Mouse (Mus musculus) stomach, embryonic 16.5 days (tissue): ENCODE measurements at regions not wholly inside any gene's neighbourhood (a gene's known extent, or its start where the extent isn't known, plus 50 kb on each side); places are given as distances from the start of the nearest gene placed in this dataset.

ENCODE experiments used
- ATAC-seq: fragments of 200-750 bp; cut with Nextera tagmentation; 2 replicates; pipeline ENCODE4 v1.8.0; 2017; ENCODE audit warnings: moderate number of reproducible peaks, moderate TSS enrichment; ENCODE audit not compliant: insufficient read depth, low FRiP score
- H3K27ac ChIP-seq: fragments of 300-500 bp; sonication (generic); 2 replicates; pipeline ENCODE4 v1.5.1; 2014; ENCODE audit warnings: low read length
- H3K27me3 ChIP-seq: fragments of 300-500 bp; sonication (generic); 2 replicates; pipeline ENCODE4 v1.6.1; 2014; ENCODE audit warnings: low read length, control low read depth, mixed read lengths; ENCODE audit not compliant: control insufficient read depth, insufficient read depth
- H3K36me3 ChIP-seq: fragments of 300-500 bp; sonication (generic); 2 replicates; pipeline ENCODE4 v1.6.1; 2014; ENCODE audit warnings: low read length; ENCODE audit not compliant: control insufficient read depth, insufficient read depth
- H3K4me1 ChIP-seq: fragments of 300-500 bp; sonication (generic); 2 replicates; pipeline ENCODE4 v1.6.1; 2014; ENCODE audit warnings: low read length, control low read depth, mixed read lengths; ENCODE audit not compliant: control insufficient read depth, insufficient read depth
- H3K4me2 ChIP-seq: fragments of 300-500 bp; sonication (generic); 2 replicates; pipeline ENCODE4 v1.6.1; 2014; ENCODE audit warnings: low read depth, low read length, mixed read lengths
- H3K4me3 ChIP-seq: fragments of 300-500 bp; sonication (generic); replicated peaks from 2 replicates; pipeline ENCODE4 v1.5.1; 2014; ENCODE audit warnings: mild to moderate bottlenecking, low read length
- H3K9ac ChIP-seq: fragments of 300-500 bp; sonication (generic); 2 replicates; pipeline ENCODE4 v1.6.1; 2014; ENCODE audit warnings: low read length
- H3K9me3 ChIP-seq: fragments of 300-500 bp; sonication (generic); replicated peaks from 2 replicates; pipeline ENCODE4 v1.6.1; 2016; ENCODE audit warnings: low read length, control low read depth; ENCODE audit not compliant: control insufficient read depth
- WGBS: fragments of 180-500 bp; shearing (Covaris S2); extraction: QIAGEN DNeasy Blood & Tissue Kit; methylation state at CpG from one replicate; pipeline ENCODE4 v1.1.7; 2014; 5-methylcytosine and 5-hydroxymethylcytosine counted together

DNA sequence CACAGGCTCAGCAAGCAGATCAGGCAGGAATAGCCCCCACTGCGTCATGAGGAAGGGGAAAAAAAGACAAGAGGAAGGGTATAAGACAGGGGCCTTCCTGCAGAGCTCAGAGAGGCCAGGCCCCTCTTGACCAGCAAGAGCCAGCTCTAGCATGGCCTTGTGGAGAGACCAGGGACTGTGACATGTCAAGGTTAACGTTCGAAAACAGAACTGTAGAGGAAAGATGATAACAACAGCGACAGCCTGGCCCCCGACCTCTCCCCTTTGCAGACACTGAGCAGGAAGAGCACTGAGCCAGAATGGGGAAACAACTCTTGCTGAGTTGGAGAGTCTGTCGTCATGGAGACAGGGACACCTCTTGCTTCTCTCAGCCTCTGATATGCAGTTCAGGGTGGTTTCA lies 288.2 kb downstream of the Cog6 start:
- H3K9me3 ChIP-seq, result no peaks in the 10 kb centered on the region
- H3K36me3 ChIP-seq, result no peaks in the 10 kb centered on the region
- no peaks in the 10 kb centered on the region for H3K27me3 ChIP-seq
- 63% methylated on average over 6 of the region's 6 CpGs for WGBS
- no peak overlapping the region for H3K27ac ChIP-seq
- H3K4me2 ChIP-seq, result no peak overlapping the region
- ATAC-seq, result no peak
- H3K9ac ChIP-seq, result no peak overlapping the region
- no peaks in the 10 kb centered on the region; the same call in 1 of the 2 replicates for H3K4me1 ChIP-seq
- H3K4me3 ChIP-seq, result no peak overlapping the region

DNA sequence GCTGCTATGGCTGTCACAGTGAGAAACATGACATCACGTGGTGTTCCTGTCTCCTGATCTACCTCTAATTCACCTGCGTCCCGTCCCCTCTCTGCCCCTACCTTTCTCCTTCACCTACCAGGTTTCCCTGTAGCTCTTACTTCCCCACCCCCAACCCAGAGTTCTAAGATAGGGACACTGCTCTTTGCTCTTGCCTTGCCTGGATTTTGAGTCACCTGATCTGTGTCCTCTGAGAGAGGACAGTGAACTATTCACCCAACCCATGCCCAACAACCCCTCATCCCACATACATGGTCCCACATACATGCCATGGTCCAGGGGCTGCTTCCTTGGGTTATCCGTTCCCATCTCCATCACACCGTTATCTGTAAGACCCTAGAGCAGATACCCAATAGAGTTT lies 288.6 kb downstream of the Cog6 start:
- H3K9me3 ChIP-seq, result no peaks in the 10 kb centered on the region
- ATAC-seq, result no peak
- WGBS, result 91% methylated on average over 5 of the region's 5 CpGs

DNA sequence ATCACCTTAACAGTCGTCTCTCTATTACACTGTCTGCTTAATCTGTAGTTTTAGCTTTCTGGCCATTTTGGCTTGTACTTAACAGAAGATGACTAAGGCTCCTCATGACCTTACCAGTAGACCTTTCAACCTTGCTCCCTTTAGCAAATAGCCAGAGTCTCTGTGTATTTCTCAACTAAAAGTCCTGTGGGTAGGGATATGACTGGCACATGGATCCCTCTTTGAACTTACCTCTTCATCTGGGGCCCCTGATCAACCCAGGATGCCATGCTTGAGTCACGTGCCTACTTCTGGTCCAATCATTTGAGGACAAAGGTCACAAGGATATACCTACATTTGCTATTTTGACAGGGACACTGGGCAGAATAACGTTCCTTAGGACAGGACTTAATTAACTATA lies 292.7 kb downstream of the Cog6 start:
- no peaks in the 10 kb centered on the region for H3K4me1 ChIP-seq
- H3K27ac ChIP-seq, result no peak overlapping the region
- no peaks in the 10 kb centered on the region for H3K27me3 ChIP-seq
- H3K9ac ChIP-seq, result no peak overlapping the region
- ATAC-seq, result no peak
- WGBS, result 84% methylated on average over 3 of the region's 3 CpGs
- H3K9me3 ChIP-seq, result no peaks in the 10 kb centered on the region
- no peak overlapping the region for H3K4me2 ChIP-seq
- no peaks in the 10 kb centered on the region for H3K36me3 ChIP-seq
- H3K4me3 ChIP-seq, result no peak overlapping the region

More for the DNA sequence above, 288.6 kb downstream of the Cog6 start:
- H3K9ac ChIP-seq, result no peak overlapping the region
- H3K27me3 ChIP-seq, result no peaks in the 10 kb centered on the region
- no peak overlapping the region for H3K4me2 ChIP-seq
- no peak overlapping the region for H3K27ac ChIP-seq
- no peaks in the 10 kb centered on the region; the same call in 1 of the 2 replicates for H3K4me1 ChIP-seq
- H3K4me3 ChIP-seq, result no peak overlapping the region
- H3K36me3 ChIP-seq, result no peaks in the 10 kb centered on the region

DNA sequence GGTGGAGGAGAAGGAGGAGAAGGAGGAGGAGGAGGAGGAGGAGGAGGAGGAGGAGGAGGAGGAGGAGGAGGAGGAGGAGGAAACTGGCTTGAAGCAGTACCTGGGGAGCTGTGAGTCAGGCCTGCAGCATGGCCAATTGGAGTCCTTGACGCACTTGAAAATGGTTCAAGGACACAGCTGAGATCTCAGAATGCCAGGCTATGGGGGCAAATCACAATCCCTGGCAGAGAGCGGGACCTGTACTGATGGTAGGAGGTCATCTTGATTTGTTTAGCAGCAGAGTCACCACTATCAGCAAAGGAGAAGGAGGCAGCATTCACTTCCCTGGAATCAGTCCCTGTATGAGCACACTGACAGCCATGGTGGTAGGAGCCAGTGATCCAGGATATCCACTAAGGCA lies 294.1 kb downstream of the Cog6 start:
- no peak overlapping the region for H3K9ac ChIP-seq
- H3K36me3 ChIP-seq, result no peaks in the 10 kb centered on the region
- no peak overlapping the region for H3K4me2 ChIP-seq
- H3K9me3 ChIP-seq, result no peaks in the 10 kb centered on the region
- ATAC-seq, result no peak
- no peak overlapping the region for H3K4me3 ChIP-seq
- no peaks in the 10 kb centered on the region for H3K27me3 ChIP-seq
- WGBS, result 88% methylated on average over 2 of the region's 2 CpGs
- H3K4me1 ChIP-seq, result no peaks in the 10 kb centered on the region
- H3K27ac ChIP-seq, result no peak overlapping the region

DNA sequence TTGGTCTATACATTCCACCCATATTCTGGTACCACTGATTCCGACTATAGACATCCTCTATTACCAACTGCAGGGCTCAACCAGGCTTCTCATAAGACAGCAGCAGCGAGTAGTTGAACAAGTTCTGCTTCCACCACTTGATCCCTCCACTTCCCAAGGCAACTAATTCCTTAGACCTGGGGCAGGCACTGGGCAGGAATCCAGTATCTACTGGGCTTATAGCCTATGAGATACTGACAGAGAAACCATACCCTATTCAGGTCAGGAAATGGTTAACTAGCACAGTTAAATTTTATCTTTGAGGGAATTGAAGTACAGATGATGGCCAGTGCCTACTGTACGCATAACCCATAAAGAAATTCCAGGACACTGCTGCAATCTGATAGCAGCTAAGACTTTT lies 297.9 kb downstream of the Cog6 start:
- 77% methylated on average over 3 of the region's 3 CpGs for WGBS
- Histone ChIP-seq H3K36me3 (no peaks in the 10 kb centered on the region), H3K27ac (no peak overlapping the region), H3K4me2 (no peak overlapping the region), H3K27me3 (no peaks in the 10 kb centered on the region), H3K9ac (no peak overlapping the region), H3K4me3 (no peak overlapping the region), H3K9me3 (no peaks in the 10 kb centered on the region), H3K4me1 (no peaks in the 10 kb centered on the region)
- ATAC-seq, result no peak

DNA sequence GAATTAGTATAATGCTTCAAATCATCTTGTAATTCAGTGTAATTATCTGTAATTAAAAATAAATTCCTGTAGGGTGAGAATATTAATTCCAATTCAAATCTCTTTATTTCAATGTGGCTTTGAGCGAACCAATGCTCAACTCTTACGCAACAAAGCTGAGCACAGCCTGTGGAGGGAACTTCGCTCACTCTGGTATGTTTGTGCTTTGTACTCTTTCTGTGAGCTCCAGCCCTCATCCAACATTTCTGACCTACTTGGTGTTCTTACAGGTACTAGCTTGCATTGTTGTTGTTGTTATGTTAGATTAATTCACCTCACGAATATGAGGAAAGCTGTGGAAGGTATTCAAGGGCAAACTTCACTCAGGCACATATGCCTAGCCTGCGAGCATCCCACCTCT lies 299.7 kb downstream of the Cog6 start:
- Histone ChIP-seq H3K36me3 (no peaks in the 10 kb centered on the region), H3K4me3 (no peak overlapping the region), H3K4me2 (no peak overlapping the region), H3K4me1 (no peaks in the 10 kb centered on the region), H3K9ac (no peak overlapping the region), H3K27me3 (no peaks in the 10 kb centered on the region), H3K27ac (no peak overlapping the region), H3K9me3 (no peaks in the 10 kb centered on the region)
- no peak for ATAC-seq
- WGBS, result 90% methylated on average over 5 of the region's 5 CpGs

DNA sequence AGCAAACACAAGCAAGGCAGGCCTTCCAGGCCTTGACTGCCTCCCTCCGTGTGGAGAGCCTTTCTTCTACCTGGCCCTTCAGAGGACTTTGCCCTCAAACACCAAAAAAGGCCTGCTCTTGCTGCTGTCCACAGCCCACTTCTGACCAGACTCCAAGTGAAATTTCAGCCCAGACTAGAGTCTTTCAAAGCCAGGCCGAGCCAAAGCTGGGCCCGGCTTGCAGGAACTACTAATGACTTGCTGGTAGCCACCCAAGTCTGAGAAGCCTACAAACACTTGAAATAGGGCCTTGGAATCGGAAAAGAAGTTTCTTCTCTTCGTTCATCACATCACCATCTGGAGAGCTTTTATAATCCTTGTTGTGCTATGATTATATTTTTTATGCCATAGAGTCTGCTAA lies 304.9 kb downstream of the Cog6 start:
- Histone ChIP-seq H3K4me1 (no peaks in the 10 kb centered on the region), H3K36me3 (no peaks in the 10 kb centered on the region), H3K27ac (no peak overlapping the region), H3K27me3 (no peaks in the 10 kb centered on the region), H3K9me3 (no peaks in the 10 kb centered on the region), H3K4me2 (no peak overlapping the region), H3K9ac (no peak overlapping the region), H3K4me3 (no peak overlapping the region)
- ATAC-seq, result no peak
- 85% methylated on average over 5 of the region's 5 CpGs for WGBS

DNA sequence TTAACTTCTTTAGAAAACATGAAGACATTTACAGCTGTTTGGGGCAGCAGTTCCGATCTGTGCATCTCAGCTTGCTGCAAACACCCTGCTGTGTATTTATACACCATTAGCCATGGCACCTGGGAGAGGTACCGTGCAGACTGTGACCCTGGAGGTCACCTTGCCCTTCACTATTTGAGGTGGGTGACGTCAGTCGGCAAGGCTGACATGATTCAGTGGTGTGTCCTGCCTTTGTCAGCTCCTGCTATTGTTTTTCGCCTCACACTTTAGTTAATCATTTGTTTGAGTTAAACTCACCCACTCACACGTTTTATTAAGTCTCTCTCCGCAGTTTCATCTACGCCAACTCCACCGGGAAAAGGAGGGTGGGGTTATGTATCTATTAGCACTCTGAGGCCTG lies 305.9 kb downstream of the Cog6 start:
- no peaks in the 10 kb centered on the region for H3K9me3 ChIP-seq
- no peak overlapping the region for H3K27ac ChIP-seq
- H3K4me1 ChIP-seq, result no peaks in the 10 kb centered on the region
- no peaks in the 10 kb centered on the region for H3K36me3 ChIP-seq
- no peak overlapping the region for H3K4me2 ChIP-seq
- no peaks in the 10 kb centered on the region for H3K27me3 ChIP-seq
- WGBS, result 48% methylated on average over 9 of the region's 9 CpGs
- no peak for ATAC-seq
- H3K9ac ChIP-seq, result no peak overlapping the region
- H3K4me3 ChIP-seq, result no peak overlapping the region

DNA sequence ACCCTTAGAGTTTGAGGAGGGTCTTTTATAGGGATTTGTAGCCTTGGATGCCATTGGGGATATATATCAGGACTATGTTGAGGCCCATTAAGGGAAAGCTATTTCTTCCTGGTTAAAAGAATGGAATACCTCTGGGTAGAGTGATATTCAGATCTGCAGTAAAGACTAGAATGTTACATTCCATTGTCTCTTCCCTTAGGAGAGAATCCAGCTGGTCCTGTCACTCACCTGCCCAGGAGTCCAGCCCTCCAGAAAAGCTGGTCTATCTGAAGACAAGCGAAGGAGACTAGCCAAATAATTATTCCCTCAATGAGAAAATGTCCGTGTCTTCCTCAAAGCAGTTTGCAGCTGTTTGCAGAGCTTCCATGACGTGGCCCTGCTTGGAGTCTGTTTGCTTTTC lies 308.3 kb downstream of the Cog6 start:
- H3K36me3 ChIP-seq, result no peaks in the 10 kb centered on the region
- ATAC-seq, result no peak
- H3K4me1 ChIP-seq, result no peaks in the 10 kb centered on the region
- H3K4me2 ChIP-seq, result no peak overlapping the region
- no peak overlapping the region for H3K9ac ChIP-seq
- H3K27ac ChIP-seq, result no peak overlapping the region
- H3K27me3 ChIP-seq, result no peaks in the 10 kb centered on the region
- H3K4me3 ChIP-seq, result no peak overlapping the region
- 51% methylated on average over 3 of the region's 3 CpGs for WGBS
- no peaks in the 10 kb centered on the region for H3K9me3 ChIP-seq

DNA sequence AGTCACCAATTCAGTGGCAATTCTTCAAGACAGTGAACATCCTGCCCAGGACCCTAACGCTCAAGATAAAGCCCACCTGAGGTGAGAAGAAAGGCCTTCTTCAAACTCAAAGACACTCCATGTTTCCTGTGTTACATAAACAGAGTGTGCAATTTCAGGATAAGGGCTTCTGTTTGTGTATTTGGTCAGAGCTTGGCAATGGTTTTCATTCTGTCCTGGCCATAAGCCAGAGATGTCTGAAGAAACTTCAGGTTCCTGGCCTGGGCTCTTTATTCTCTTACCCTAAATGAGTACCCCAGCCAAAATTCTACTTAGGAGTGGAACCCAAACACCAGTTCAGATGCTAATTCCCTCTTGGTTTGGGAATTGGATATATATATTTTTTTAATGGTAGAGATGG lies 308.7 kb downstream of the Cog6 start:
- Histone ChIP-seq H3K27me3 (no peaks in the 10 kb centered on the region), H3K4me1 (no peaks in the 10 kb centered on the region), H3K27ac (no peak overlapping the region), H3K9me3 (no peaks in the 10 kb centered on the region), H3K4me3 (no peak overlapping the region), H3K36me3 (no peaks in the 10 kb centered on the region), H3K9ac (no peak overlapping the region), H3K4me2 (no peak overlapping the region)
- 50% methylated on average over 1 of the region's 1 CpGs for WGBS
- no peak for ATAC-seq
